Mouse (Mus musculus): ENCODE measurements at regions not wholly inside any gene's neighbourhood (a gene's known extent, or its start where the extent isn't known, plus 50 kb on each side); places are given as distances from the start of the nearest gene placed in this dataset.

GRCm38 (mm10) chr2:128518142-128518541, 72.9 kb upstream of the Spdye4c start:
- DNase-seq (ENCODE audit: low spot score in 2 of 2): no peak

- DNase-seq (ENCODE audit: low spot score in 2 of 2): no peak
Measured at GRCm38 (mm10) chr2:128521701-128522443, 69.1 kb upstream of the Spdye4c start.

GRCm38 (mm10) chr2:128523425-128524108, 67.4 kb upstream of the Spdye4c start:
- DNase-seq (ENCODE audit: low spot score in 2 of 2): no peak

GRCm38 (mm10) chr2:128526100-128526499, 64.9 kb upstream of the Spdye4c start:
- no peak for DNase-seq (ENCODE audit: low spot score in 2 of 2)

GRCm38 (mm10) chr2:128526883-128527344, 64.1 kb upstream of the Spdye4c start:
- no peak for DNase-seq (ENCODE audit: low spot score in 2 of 2)

- DNase-seq (ENCODE audit: low spot score in 2 of 2): no peak
Measured at GRCm38 (mm10) chr2:128536294-128536693, 54.7 kb upstream of the Spdye4c start.

GRCm38 (mm10) chr2:128537425-128537824, 53.6 kb upstream of the Spdye4c start:
- DNase-seq (ENCODE audit: low spot score in 2 of 2): peak; percentile 23 to 53

GRCm38 (mm10) chr2:128538736-128539135, 52.3 kb upstream of the Spdye4c start:
- DNase-seq (ENCODE audit: low spot score in 2 of 2): no peak
